Mouse (Mus musculus) erythroid progenitor cell, adult 5-6 weeks (primary cell): ENCODE results near the gene Cul9. TPM values are rescaled to one million over a fixed set of nuclear protein-coding genes. Genes with fewer than 3 reads are reported as not detected.
"Not testable (repeated sequence)": the region's sequence is repeated elsewhere in the genome, so short reads cannot be mapped to it uniquely, and the experiment has no call there.

Experiments used
- ATAC-seq: replicated peaks from 2 replicates; pipeline ENCODE4 v1.8.0; 2016; ENCODE audit warnings: moderate number of reproducible peaks, mild to moderate bottlenecking, moderate TSS enrichment, inconsistent platforms; ENCODE audit not compliant: poor library complexity, low FRiP score, severe bottlenecking
- total RNA-seq, 2 experiments: library from RNA; stranded (forward) in 1 of 2; stranded (reverse) in 1 of 2; fragments of 150-400 nt in 1 of 2; fragments of 186-747, 209-891 nt in 1 of 2; gene quantifications; 2 replicates each; pipeline versions ENCODE4 v1.2.3 to v1.2.4; 2015 to 2017; ENCODE audit warnings: low replicate concordance in 2 of 2

Cul9 gene
- total RNA-seq, 2 experiments from 2014 or later: 0.42 TPM; not detected in 1

GRCm38 (mm10) chr17:46513329-46513728, 32.9 kb downstream of the Cul9 start:
- no peak for ATAC-seq

- no peak for ATAC-seq
These were observed 35.0 kb downstream of the Cul9 start for GRCm38 (mm10) chr17:46511059-46511710.

- no peak for ATAC-seq
These were observed 40.6 kb downstream of the Cul9 start for GRCm38 (mm10) chr17:46505617-46506016.

GRCm38 (mm10) chr17:46503847-46504638, 42.1 kb downstream of the Cul9 start:
- ATAC-seq: no peak

- no peak for ATAC-seq
These were observed 43.4 kb downstream of the Cul9 start for GRCm38 (mm10) chr17:46502775-46503174.

- no peak for ATAC-seq
These were observed 48.2 kb downstream of the Cul9 start for GRCm38 (mm10) chr17:46497956-46498355.

GRCm38 (mm10) chr17:46496623-46497434, 49.4 kb downstream of the Cul9 start, which contains the start of gene Dnph1:
Dnph1 (plus strand) TSS chr17:46496711.
- peak; percentile 89 for ATAC-seq

- ATAC-seq: not testable (repeated sequence)
These were observed 50.1 kb downstream of the Cul9 start for GRCm38 (mm10) chr17:46496081-46496480.

GRCm38 (mm10) chr17:46495486-46495885, 50.7 kb downstream of the Cul9 start:
- no peak for ATAC-seq

GRCm38 (mm10) chr17:46487431-46487830, 58.8 kb downstream of the Cul9 start, which contains the start of gene Ttbk1:
Ttbk1 (minus strand) TSS chr17:46487675.
- ATAC-seq: no peak

GRCm38 (mm10) chr17:46486995-46487394, 59.2 kb downstream of the Cul9 start:
- ATAC-seq: no peak

GRCm38 (mm10) chr17:46484461-46484875, 61.7 kb downstream of the Cul9 start:
- ATAC-seq: no peak

GRCm38 (mm10) chr17:46484021-46484431, 62.2 kb downstream of the Cul9 start:
- ATAC-seq: no peak

GRCm38 (mm10) chr17:46483561-46484001, 62.6 kb downstream of the Cul9 start:
- no peak for ATAC-seq

GRCm38 (mm10) chr17:46477286-46477685, 68.9 kb downstream of the Cul9 start:
- no peak for ATAC-seq

GRCm38 (mm10) chr17:46476601-46477000, 69.6 kb downstream of the Cul9 start:
- ATAC-seq: no peak

GRCm38 (mm10) chr17:46467830-46468229, 78.4 kb downstream of the Cul9 start:
- no peak for ATAC-seq

- no peak for ATAC-seq
These were observed 84.0 kb downstream of the Cul9 start for GRCm38 (mm10) chr17:46462226-46462625.

- ATAC-seq: no peak
These were observed 84.8 kb downstream of the Cul9 start for GRCm38 (mm10) chr17:46461347-46461746.

- no peak for ATAC-seq
These were observed 85.5 kb downstream of the Cul9 start for GRCm38 (mm10) chr17:46460673-46461072.
